Mouse (Mus musculus): ENCODE results near the gene Ccdc113. TPM values are rescaled to one million over a fixed set of nuclear protein-coding genes. Genes with fewer than 3 reads are reported as not detected.

Gene Ccdc113
- polyA plus RNA-seq, 1 experiment, result not detected

- H3K4me3 ChIP-seq (ENCODE audit: insufficient read depth, low read length), result no peak overlapping the region
- no peaks in the 10 kb centered on the region for H3K4me1 ChIP-seq (ENCODE audit: control insufficient read depth, insufficient read depth, low read length)
- H3K27ac ChIP-seq (ENCODE audit: insufficient read depth, low read depth, low read length), result no peak overlapping the region
- no peak for TF ChIP-seq POLR2A (IDR thresholded peaks at IDR 0.05; ENCODE audit: borderline replicate concordance, low read depth, low read length)
- no peak for TF ChIP-seq CTCF (IDR thresholded peaks at IDR 0.05; ENCODE audit: low read depth, low read length)
Measured at GRCm38 (mm10) chr8:95566217-95566616, 32.3 kb downstream of the Ccdc113 start.

- Histone ChIP-seq H3K4me1 (ENCODE audit: control insufficient read depth, insufficient read depth, low read length) (no peaks in the 10 kb centered on the region), H3K4me3 (ENCODE audit: insufficient read depth, low read length) (no peak overlapping the region), H3K27ac (ENCODE audit: insufficient read depth, low read depth, low read length) (no peak overlapping the region)
- TF ChIP-seq POLR2A (IDR thresholded peaks at IDR 0.05; ENCODE audit: borderline replicate concordance, low read depth, low read length) (no peak), CTCF (IDR thresholded peaks at IDR 0.05; ENCODE audit: low read depth, low read length) (no peak)
Measured at GRCm38 (mm10) chr8:95566809-95567208, 32.9 kb downstream of the Ccdc113 start.

- Histone ChIP-seq H3K4me3 (ENCODE audit: insufficient read depth, low read length) (no peak overlapping the region), H3K4me1 (ENCODE audit: control insufficient read depth, insufficient read depth, low read length) (no peaks in the 10 kb centered on the region), H3K27ac (ENCODE audit: insufficient read depth, low read depth, low read length) (no peak overlapping the region)
- TF ChIP-seq POLR2A (IDR thresholded peaks at IDR 0.05; ENCODE audit: borderline replicate concordance, low read depth, low read length) (no peak), CTCF (IDR thresholded peaks at IDR 0.05; ENCODE audit: low read depth, low read length) (no peak)
Measured at GRCm38 (mm10) chr8:95573146-95573545, 39.3 kb downstream of the Ccdc113 start.

- H3K27ac ChIP-seq (ENCODE audit: insufficient read depth, low read depth, low read length), result no peak within 1 kb of the TSS
- H3K4me1 ChIP-seq (ENCODE audit: control insufficient read depth, insufficient read depth, low read length), result no peaks in the 10 kb centered on the region
- no peak within 1 kb of the TSS for H3K4me3 ChIP-seq (ENCODE audit: insufficient read depth, low read length)
- no peak for TF ChIP-seq POLR2A (IDR thresholded peaks at IDR 0.05; ENCODE audit: borderline replicate concordance, low read depth, low read length)
- TF ChIP-seq CTCF (IDR thresholded peaks at IDR 0.05; ENCODE audit: low read depth, low read length), result no peak
Measured at GRCm38 (mm10) chr8:95576240-95576639, 42.4 kb downstream of the Ccdc113 start, which contains the start of gene Prss54. Gene Prss54, minus strand, starts transcription at chr8:95576340.

DNA sequence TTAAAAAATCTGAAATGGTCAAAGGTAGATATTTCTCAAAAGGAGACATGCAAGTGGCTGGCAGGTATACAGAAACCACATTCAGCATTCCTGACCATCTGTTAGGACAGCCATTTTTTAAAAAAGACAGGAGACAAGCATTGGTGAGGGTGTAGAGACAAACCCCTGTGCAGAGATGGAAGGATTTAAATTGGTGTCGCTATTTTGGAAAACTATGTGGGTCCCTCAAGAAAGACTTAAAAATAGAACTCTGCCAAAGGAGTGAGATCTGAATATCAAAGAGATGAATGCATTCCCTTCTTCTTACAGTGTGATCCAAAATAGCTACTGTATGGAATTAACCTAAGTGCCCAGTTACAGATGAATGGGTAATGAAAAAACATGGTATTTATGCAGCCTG lies 53.5 kb downstream of the Ccdc113 start:
- Histone ChIP-seq H3K27ac (ENCODE audit: insufficient read depth, low read depth, low read length) (no peak overlapping the region), H3K4me3 (ENCODE audit: insufficient read depth, low read length) (no peak overlapping the region), H3K4me1 (ENCODE audit: control insufficient read depth, insufficient read depth, low read length) (peaks cover 2% of the 10 kb centered on the region; the same call in 1 of the 2 replicates)
- TF ChIP-seq CTCF (IDR thresholded peaks at IDR 0.05; ENCODE audit: low read depth, low read length) (no peak), POLR2A (IDR thresholded peaks at IDR 0.05; ENCODE audit: borderline replicate concordance, low read depth, low read length) (no peak)

GRCm38 (mm10) chr8:95589282-95589681 lies 55.4 kb downstream of the Ccdc113 start:
- peaks cover 3% of the 10 kb centered on the region; the same call in 1 of the 2 replicates for H3K4me1 ChIP-seq (ENCODE audit: control insufficient read depth, insufficient read depth, low read length)
- H3K27ac ChIP-seq (ENCODE audit: insufficient read depth, low read depth, low read length), result no peak overlapping the region
- no peak for TF ChIP-seq POLR2A (IDR thresholded peaks at IDR 0.05; ENCODE audit: borderline replicate concordance, low read depth, low read length)
- no peak overlapping the region for H3K4me3 ChIP-seq (ENCODE audit: insufficient read depth, low read length)

DNA sequence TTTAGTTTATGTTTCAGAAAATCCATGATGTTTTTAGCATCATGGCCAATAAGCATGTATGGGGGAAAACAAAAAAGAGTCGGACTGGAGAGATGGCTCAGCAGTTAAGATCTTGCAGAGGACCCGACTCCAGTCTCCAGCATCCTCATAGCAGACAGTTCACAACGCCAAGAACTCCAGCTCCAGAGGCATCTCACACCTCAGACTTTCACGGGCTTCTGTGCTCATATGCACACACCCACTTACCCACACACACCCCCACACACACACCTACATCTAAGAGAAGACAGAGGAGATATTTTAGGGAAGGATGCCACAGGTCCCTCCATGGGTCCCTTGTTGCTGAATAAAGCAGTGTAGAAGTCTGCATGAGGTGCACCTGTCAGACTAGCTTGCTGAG lies 56.7 kb downstream of the Ccdc113 start:
- H3K27ac ChIP-seq (ENCODE audit: insufficient read depth, low read depth, low read length), result no peak overlapping the region

DNA sequence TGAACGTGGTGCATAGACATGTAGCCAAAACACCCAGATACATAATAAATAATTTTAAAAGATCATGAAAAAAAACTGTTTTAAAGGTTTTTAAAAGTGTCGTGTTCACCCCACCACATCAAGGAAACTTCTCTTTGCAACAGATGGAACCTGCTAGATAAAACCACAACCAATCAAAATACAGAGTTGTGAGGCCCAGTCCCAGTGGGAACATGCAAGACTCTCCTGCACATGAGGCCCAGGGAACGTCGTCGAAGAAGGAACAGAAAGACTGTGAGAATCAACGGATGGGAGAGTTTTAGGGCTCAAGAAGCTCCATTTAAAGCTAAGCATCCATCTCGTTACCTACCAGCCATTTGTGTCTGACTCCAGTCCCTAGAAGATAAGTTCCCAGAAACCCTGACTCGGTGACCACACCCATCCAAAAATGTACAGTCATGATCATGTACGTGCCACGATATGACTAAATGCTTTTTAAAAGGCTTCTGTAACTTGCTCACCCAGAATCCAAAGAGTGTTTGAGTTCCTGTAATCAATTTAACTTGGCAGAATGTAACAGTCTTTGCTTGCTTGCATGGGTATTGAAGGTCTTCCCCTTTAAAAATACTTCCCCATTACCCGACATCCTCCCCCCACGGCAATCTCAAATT lies 58.4 kb downstream of the Ccdc113 start:
- Histone ChIP-seq H3K4me1 (ENCODE audit: control insufficient read depth, insufficient read depth, low read length) (peaks cover 3% of the 10 kb centered on the region; the same call in 1 of the 2 replicates), H3K4me3 (ENCODE audit: insufficient read depth, low read length) (no peak overlapping the region), H3K27ac (ENCODE audit: insufficient read depth, low read depth, low read length) (no peak overlapping the region)
- no peak for TF ChIP-seq POLR2A (IDR thresholded peaks at IDR 0.05; ENCODE audit: borderline replicate concordance, low read depth, low read length)
- TF ChIP-seq CTCF (IDR thresholded peaks at IDR 0.05; ENCODE audit: low read depth, low read length), result no peak

More for the DNA sequence above, 56.7 kb downstream of the Ccdc113 start:
- TF ChIP-seq POLR2A (IDR thresholded peaks at IDR 0.05; ENCODE audit: borderline replicate concordance, low read depth, low read length), result no peak
- TF ChIP-seq CTCF (IDR thresholded peaks at IDR 0.05; ENCODE audit: low read depth, low read length), result no peak
- no peak overlapping the region for H3K4me3 ChIP-seq (ENCODE audit: insufficient read depth, low read length)
- peaks cover 3% of the 10 kb centered on the region; the same call in 1 of the 2 replicates for H3K4me1 ChIP-seq (ENCODE audit: control insufficient read depth, insufficient read depth, low read length)

DNA sequence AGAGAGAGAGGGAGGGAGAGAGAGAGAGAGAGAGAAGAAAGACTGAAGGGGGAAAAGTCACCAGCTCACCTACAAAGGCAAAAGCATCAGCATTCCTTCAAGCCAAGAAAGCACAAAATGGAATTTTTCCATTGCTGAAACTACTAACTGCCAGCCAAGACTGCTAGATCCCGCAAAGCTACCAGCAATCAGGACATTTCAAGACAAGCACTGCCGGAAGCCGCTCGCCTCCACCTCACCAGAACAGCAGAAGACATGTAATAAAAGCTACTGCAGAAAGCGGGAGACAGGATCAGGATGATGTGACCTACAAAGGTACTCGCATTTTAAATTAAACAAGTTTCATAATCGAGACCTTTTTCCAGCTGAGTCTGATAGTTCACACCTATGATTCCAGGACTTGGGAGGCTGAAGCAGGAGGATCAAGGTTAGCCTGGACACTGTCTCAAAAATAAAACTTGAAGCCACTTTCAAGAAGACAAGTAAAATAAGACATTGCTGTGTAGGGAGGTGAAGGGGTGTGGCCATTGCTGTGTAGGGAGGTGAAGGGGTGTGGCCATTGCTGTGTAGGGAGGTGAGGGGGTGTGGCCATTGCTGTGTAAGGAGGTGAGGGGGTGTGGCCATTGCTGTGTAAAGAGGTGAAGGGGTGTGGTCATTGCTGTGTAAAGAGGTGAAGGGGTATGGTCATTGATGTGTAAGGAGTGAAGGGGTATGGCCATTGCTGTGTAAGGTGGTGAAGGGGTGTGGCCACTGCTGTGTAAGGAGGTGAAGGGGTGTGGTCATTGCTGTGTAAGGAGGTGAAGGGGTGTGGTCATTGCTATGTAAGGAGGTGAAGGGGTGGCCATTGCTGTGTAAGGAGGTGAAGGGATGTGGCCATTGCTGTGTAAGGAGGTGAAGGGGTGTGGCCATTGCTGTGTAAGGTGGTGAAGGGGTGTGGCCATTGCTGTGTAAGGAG lies 59.8 kb downstream of the Ccdc113 start:
- no peak overlapping the region for H3K4me3 ChIP-seq (ENCODE audit: insufficient read depth, low read length)
- H3K4me1 ChIP-seq (ENCODE audit: control insufficient read depth, insufficient read depth, low read length), result peaks cover 3% of the 10 kb centered on the region; the same call in 1 of the 2 replicates
- no peak for TF ChIP-seq POLR2A (IDR thresholded peaks at IDR 0.05; ENCODE audit: borderline replicate concordance, low read depth, low read length)
- TF ChIP-seq CTCF (IDR thresholded peaks at IDR 0.05; ENCODE audit: low read depth, low read length), result no peak
- H3K27ac ChIP-seq (ENCODE audit: insufficient read depth, low read depth, low read length), result no peak overlapping the region

- Histone ChIP-seq H3K4me3 (ENCODE audit: insufficient read depth, low read length) (no peak overlapping the region), H3K4me1 (ENCODE audit: control insufficient read depth, insufficient read depth, low read length) (peaks cover 3% of the 10 kb centered on the region; the same call in 1 of the 2 replicates), H3K27ac (ENCODE audit: insufficient read depth, low read depth, low read length) (no peak overlapping the region)
- no peak for TF ChIP-seq POLR2A (IDR thresholded peaks at IDR 0.05; ENCODE audit: borderline replicate concordance, low read depth, low read length)
- no peak for TF ChIP-seq CTCF (IDR thresholded peaks at IDR 0.05; ENCODE audit: low read depth, low read length)
Measured at GRCm38 (mm10) chr8:95595131-95595530, 61.2 kb downstream of the Ccdc113 start.
